Mouse (Mus musculus) CH12.LX (cell line): Measurements from ENCODE around the gene Tnfsf13.

Experiments used
- GABPA ChIP-seq: IDR thresholded peaks from 2 replicates; pipeline ENCODE4 v1.6.1; 2012; ENCODE audit warnings: low read depth, low read length, improper control_type of control experiment, inconsistent platforms; ENCODE audit not compliant: insufficient replicate concordance
- MAX ChIP-seq: IDR thresholded peaks from 2 replicates; pipeline ENCODE4 v1.6.1; 2011; ENCODE audit warnings: low read length, improper control_type of control experiment
- POLR2A ChIP-seq: IDR thresholded peaks from 2 replicates; pipeline ENCODE4 v1.6.1; 2011; ENCODE audit warnings: low read depth, mild to moderate bottlenecking, improper control_type of control experiment, low read length

DNA sequence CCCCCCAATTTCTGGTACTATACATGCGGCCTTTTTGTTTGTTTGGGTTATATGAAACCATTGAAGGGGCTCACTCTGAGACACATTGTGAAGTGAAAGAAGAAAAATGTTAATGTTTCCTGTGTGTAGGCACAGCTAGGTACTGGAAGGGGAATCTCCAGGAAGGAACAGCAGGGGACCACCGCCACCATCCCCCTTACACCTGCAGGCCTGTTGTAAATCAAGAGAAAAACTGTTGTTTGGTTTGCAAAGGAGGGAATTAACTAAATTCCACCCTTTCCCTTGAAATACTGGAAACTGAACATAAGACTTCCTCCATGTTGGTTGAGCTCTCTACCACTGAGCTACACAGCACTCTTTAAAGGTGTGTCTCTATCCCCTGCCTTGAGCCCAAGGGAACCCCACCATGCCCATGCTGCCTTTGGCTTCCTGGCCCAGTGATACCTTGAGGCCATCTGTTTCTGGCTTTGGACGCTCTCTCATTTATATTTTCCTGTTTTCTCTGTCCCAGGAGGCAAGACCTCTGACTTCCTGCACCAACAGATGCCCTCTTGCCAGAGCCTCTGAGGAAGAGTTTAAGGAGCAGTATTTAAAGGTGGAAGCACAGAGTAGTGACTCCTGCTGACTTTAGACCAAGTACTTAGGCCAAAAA is 23.2 kb upstream of the Tnfsf13 start:
- no peak for TF ChIP-seq POLR2A
- TF ChIP-seq GABPA = no peak
- TF ChIP-seq MAX = no peak
